8 mouse cellular contexts compared by ENCODE assay signal in genomic region chr8:104533551-104533950, GRCm38 (mm10). TPM values are rescaled to one million over a fixed set of nuclear protein-coding genes. Genes with fewer than 3 reads are reported as not detected.
DNase-seq lines count a peak whose midpoint lies in the region; ATAC-seq lines count a peak whose summit lies in the region.

No protein-coding gene starts in this region.

- H3K4me3 ChIP-seq in lung, embryonic 15.5 days: peak overlapping the region; percentile 91
- peak overlapping the region; percentile 95 for H3K4me3 ChIP-seq in forebrain, embryonic 10.5 days
- H3K4me3 ChIP-seq in limb, embryonic 10.5 days: peak overlapping the region; percentile 95
- H3K4me3 ChIP-seq in neural tube, embryonic 14.5 days (ENCODE audit: low read depth, low read length): peak overlapping the region; percentile 78

- H3K36me3 ChIP-seq in lung, embryonic 15.5 days: peaks cover 12% of the 10 kb centered on the region
- peaks cover 27% of the 10 kb centered on the region for H3K36me3 ChIP-seq in forebrain, embryonic 10.5 days (replicated peaks)
- peaks cover 24% of the 10 kb centered on the region for H3K36me3 ChIP-seq in limb, embryonic 10.5 days
- peaks cover 5% of the 10 kb centered on the region; the same call in 1 of the 2 replicates for H3K36me3 ChIP-seq in neural tube, embryonic 14.5 days (ENCODE audit: control insufficient read depth, insufficient read depth, low read length)

- peak overlapping the region; percentile 95 for H3K9ac ChIP-seq in lung, embryonic 15.5 days
- H3K9ac ChIP-seq in neural tube, embryonic 14.5 days (replicated peaks; ENCODE audit: low read depth, low read length): peak overlapping the region; percentile 88

- no peak for ATAC-seq in lung, embryonic 15.5 days (ENCODE audit: borderline replicate concordance, extremely low read depth, low FRiP score, low TSS enrichment)
- ATAC-seq in neural tube, embryonic 14.5 days (ENCODE audit: low read depth): 0 out of 2 replicates have a peak, but pooled peaks have one; percentile 4

- peaks cover 14% of the 10 kb centered on the region; the same call in 1 of the 2 replicates for H3K27me3 ChIP-seq in lung, embryonic 15.5 days
- H3K27me3 ChIP-seq in forebrain, embryonic 10.5 days (ENCODE audit: poor library complexity, severe bottlenecking): peaks cover 27% of the 10 kb centered on the region
- peaks cover 17% of the 10 kb centered on the region for H3K27me3 ChIP-seq in limb, embryonic 10.5 days (ENCODE audit: low read depth, poor library complexity, severe bottlenecking)
- 0 out of 2 replicates have a peak, but pooled peaks cover under 1% of the 10 kb centered on the region for H3K27me3 ChIP-seq in neural tube, embryonic 14.5 days (ENCODE audit: control insufficient read depth, insufficient read depth, low read length)

- H3K9me3 ChIP-seq in lung, embryonic 15.5 days: no peaks in the 10 kb centered on the region
- H3K9me3 ChIP-seq in forebrain, embryonic 10.5 days: no peaks in the 10 kb centered on the region
- H3K9me3 ChIP-seq in limb, embryonic 10.5 days (replicated peaks): no peaks in the 10 kb centered on the region
- no peaks in the 10 kb centered on the region for H3K9me3 ChIP-seq in neural tube, embryonic 14.5 days (ENCODE audit: control insufficient read depth, low read length)

- no peak for DNase-seq in lung, postnatal 25 days (ENCODE audit: low spot score)
- DNase-seq in forebrain, embryonic 10.5 days (ENCODE audit: extremely low spot score, low spot score): no peak
- no peak for DNase-seq in limb, embryonic 10.5 days (ENCODE audit: low spot score)
- DNase-seq in right cerebral cortex, postnatal 25 days: no peak
- DNase-seq in left cerebral cortex, adult 8-10 months (ENCODE audit: low spot score in 2 of 2): no peak
- no peak for DNase-seq in right cerebral cortex, adult 2 months (ENCODE audit: low spot score in 2 of 2)

- H3K4me1 ChIP-seq in lung, embryonic 15.5 days: peaks cover 20% of the 10 kb centered on the region
- H3K4me1 ChIP-seq in forebrain, embryonic 10.5 days: peaks cover 26% of the 10 kb centered on the region
- H3K4me1 ChIP-seq in limb, embryonic 10.5 days: peaks cover 23% of the 10 kb centered on the region
- H3K4me1 ChIP-seq in neural tube, embryonic 14.5 days (ENCODE audit: control insufficient read depth, insufficient read depth, low read length): peaks cover 7% of the 10 kb centered on the region

- H3K27ac ChIP-seq in lung, embryonic 15.5 days: peak overlapping the region; percentile 81; the same call in 1 of the 2 replicates
- H3K27ac ChIP-seq in forebrain, embryonic 10.5 days: peak overlapping the region; percentile 97
- peak overlapping the region; percentile 96; the same call in 1 of the 2 replicates for H3K27ac ChIP-seq in limb, embryonic 10.5 days
- H3K27ac ChIP-seq in neural tube, embryonic 14.5 days (ENCODE audit: low read depth, low read length): no peak overlapping the region

- 17% methylated on average over 7 of the region's 7 CpGs for WGBS in lung, embryonic 15.5 days
- 23% methylated on average over 7 of the region's 7 CpGs for WGBS in forebrain, embryonic 10.5 days
- 31% methylated on average over 7 of the region's 7 CpGs for WGBS in limb, embryonic 10.5 days
- WGBS in neural tube, embryonic 14.5 days: 20% methylated on average over 7 of the region's 7 CpGs

- peak overlapping the region; percentile 74 for H3K4me2 ChIP-seq in lung, embryonic 15.5 days
- H3K4me2 ChIP-seq in neural tube, embryonic 14.5 days (ENCODE audit: low read depth, low read length): peak overlapping the region; percentile 63

RNA-seq across cellular contexts. Expression of gene Nae1, which starts 0.9 kb away (rescaled TPM):
- polyA plus RNA-seq in lung, embryonic 15.5 days (2015; fragmentation: Nextera tagmentation; extraction: Ambion mirVana): 87.4 and 97.8 TPM in 2 replicates
- polyA plus RNA-seq in forebrain, embryonic 10.5 days (2016; fragmentation: Nextera tagmentation; extraction: Ambion mirVana): 133 and 146 TPM in 2 replicates
- 121 and 131 TPM in 2 replicates for polyA plus RNA-seq in limb, embryonic 10.5 days (2016; fragmentation: Nextera tagmentation; extraction: Ambion mirVana)
- polyA plus RNA-seq in neural tube, embryonic 14.5 days (2014; fragmentation: Nextera tagmentation; extraction: Ambion mirVana): 102 and 117 TPM in 2 replicates
- total RNA-seq in left cerebral cortex, adult 8-10 months (2022): 10 to 100 TPM; 48.5 to 59.2 (median 55.1) TPM

RNA-seq across cellular contexts. Expression of gene Car7, which starts 0.9 kb away (rescaled TPM):
- polyA plus RNA-seq in lung, embryonic 15.5 days (2015; fragmentation: Nextera tagmentation; extraction: Ambion mirVana): 0.65 and 0.97 TPM in 2 replicates
- 1.1 and 1.3 TPM in 2 replicates for polyA plus RNA-seq in forebrain, embryonic 10.5 days (2016; fragmentation: Nextera tagmentation; extraction: Ambion mirVana)
- polyA plus RNA-seq in limb, embryonic 10.5 days (2016; fragmentation: Nextera tagmentation; extraction: Ambion mirVana): 0.85 and 1.1 TPM in 2 replicates
- 1.6 and 2.2 TPM in 2 replicates for polyA plus RNA-seq in neural tube, embryonic 14.5 days (2014; fragmentation: Nextera tagmentation; extraction: Ambion mirVana)
- 10 to 100 TPM; 22.8 to 28.3 (median 26.8) TPM for total RNA-seq in left cerebral cortex, adult 8-10 months (2022)

RNA-seq across cellular contexts. Expression of gene Terb1, which starts 23.8 kb away (rescaled TPM):
- polyA plus RNA-seq in lung, embryonic 15.5 days (2015; fragmentation: Nextera tagmentation; extraction: Ambion mirVana): 0.19 and 0.40 TPM in 2 replicates
- polyA plus RNA-seq in forebrain, embryonic 10.5 days (2016; fragmentation: Nextera tagmentation; extraction: Ambion mirVana): 0.10 TPM in 2 replicates
- polyA plus RNA-seq in limb, embryonic 10.5 days (2016; fragmentation: Nextera tagmentation; extraction: Ambion mirVana): 0.15 and 0.21 TPM in 2 replicates
- 0.70 and 0.81 TPM in 2 replicates for polyA plus RNA-seq in neural tube, embryonic 14.5 days (2014; fragmentation: Nextera tagmentation; extraction: Ambion mirVana)
- 1 to 10 TPM; 1.8 to 2.4 (median 2.1) TPM for total RNA-seq in left cerebral cortex, adult 8-10 months (2022)

RNA-seq across cellular contexts. Expression of gene Pdp2, which starts 57.7 kb away (rescaled TPM):
- polyA plus RNA-seq in lung, embryonic 15.5 days (2015; fragmentation: Nextera tagmentation; extraction: Ambion mirVana): 8.8 and 9.2 TPM in 2 replicates
- polyA plus RNA-seq in forebrain, embryonic 10.5 days (2016; fragmentation: Nextera tagmentation; extraction: Ambion mirVana): 14.2 and 14.6 TPM in 2 replicates
- 14.5 and 14.8 TPM in 2 replicates for polyA plus RNA-seq in limb, embryonic 10.5 days (2016; fragmentation: Nextera tagmentation; extraction: Ambion mirVana)
- polyA plus RNA-seq in neural tube, embryonic 14.5 days (2014; fragmentation: Nextera tagmentation; extraction: Ambion mirVana): 20.0 and 21.0 TPM in 2 replicates
- 10 to 100 TPM in 3 of 4 experiments, 1 to 10 TPM in 1; 9.0 to 11.6 (median 10.4) TPM for total RNA-seq in left cerebral cortex, adult 8-10 months (2022)
